Mouse (Mus musculus) frontal cortex, adult 2 months (tissue): ENCODE results near the gene Fam19a3. TPM values are rescaled to one million over a fixed set of nuclear protein-coding genes. Genes with fewer than 3 reads are reported as not detected.
A peak's percentile ranks its signal among the peaks of the same experiment; 100 is the strongest.

Source experiments
- DNase-seq, 2 experiments: peaks; one replicate each; pipeline ENCODE4 v3.0.0; 2022; ENCODE audit warnings: low spot score in 1 of 2; ENCODE audit errors: extremely low spot score in 1 of 2
- polyA plus RNA-seq: library from polyadenylated mRNA; depleted of rRNA; stranded (reverse); fragments of >200 nt; gene quantifications from 2 replicates; pipeline ENCODE4 v1.2.3, GENCODE M21; 2012

Gene Fam19a3
- polyA plus RNA-seq, 1 experiment = 3.5 TPM

DNA sequence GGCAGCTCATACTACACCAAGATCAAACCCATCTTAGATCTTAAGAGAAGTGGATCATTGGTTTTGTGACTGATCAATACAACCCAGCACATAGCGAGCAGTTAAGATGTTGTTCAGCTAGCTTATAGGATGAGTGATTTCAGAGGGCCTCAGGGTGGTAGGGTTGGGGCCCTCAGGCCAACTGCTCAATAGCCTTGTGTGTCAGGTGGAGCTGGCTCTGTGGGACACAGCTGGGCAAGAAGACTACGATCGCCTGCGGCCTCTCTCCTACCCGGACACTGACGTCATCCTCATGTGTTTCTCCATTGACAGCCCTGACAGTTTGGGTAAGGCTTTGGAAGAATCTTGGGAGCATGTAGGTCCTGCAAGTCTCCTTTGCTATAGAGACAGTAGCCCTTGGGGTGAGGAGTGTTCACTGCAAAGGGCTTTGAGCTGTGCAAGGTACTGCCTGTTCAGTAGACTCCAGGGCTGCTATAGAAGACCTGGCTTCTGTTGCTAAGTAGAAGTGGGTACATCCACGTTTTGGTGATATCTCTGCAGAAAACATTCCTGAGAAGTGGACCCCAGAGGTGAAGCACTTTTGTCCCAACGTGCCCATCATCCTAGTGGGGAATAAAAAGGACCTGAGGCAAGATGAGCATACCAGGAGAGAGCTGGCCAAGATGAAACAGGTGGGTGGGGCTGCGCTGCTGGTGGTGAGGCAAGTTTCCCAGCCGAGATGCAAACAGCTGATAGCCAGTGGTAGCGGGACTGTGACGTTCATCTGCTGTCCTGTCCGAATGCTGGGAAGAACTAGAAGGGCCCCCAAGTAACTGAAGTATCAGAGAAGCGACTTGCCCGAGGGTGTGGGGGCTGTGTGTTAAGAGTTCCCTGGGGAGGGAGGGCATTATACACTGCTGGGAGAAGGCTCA lies 11.0 kb upstream of the Fam19a3 start:
- DNase-seq = no peak

DNA sequence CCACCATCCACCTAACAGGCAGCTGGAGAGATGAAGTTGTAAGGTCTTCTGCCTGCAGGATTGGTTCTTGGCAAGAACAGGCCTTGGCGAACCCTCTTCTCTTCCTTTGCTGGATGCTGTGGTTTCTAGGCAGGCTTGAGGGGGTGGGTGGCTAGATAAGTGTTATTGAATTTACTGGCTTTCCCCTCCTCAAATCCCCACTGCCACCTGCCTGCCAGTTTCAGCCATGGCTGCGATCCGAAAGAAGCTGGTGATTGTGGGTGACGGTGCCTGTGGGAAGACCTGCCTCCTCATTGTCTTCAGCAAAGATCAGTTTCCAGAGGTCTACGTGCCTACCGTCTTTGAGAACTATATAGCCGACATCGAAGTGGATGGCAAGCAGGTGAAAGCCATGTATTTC lies 10.0 kb upstream of the Fam19a3 start:
- peak in 1 of 2 experiments; percentile 57 for DNase-seq

DNA sequence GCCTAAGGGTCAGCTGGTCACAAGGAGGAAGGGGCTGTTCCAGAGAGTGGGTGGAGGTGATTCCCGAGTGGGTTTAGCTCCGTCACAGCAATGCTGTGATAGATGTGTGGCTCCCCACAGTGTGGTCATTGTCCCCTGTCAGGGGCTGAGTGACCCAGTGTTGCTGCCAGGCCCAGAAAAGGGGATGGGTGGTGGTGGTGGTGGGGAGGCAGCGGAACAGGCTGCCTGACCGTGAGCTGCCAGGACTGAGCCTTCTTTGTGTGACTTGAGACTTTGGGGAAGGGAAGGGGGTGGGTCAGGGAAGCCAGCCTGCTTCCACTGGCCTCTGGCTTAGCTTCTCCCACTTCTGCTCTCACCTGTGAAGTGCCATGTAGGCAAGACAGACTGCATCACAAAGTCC lies 9.4 kb upstream of the Fam19a3 start:
- DNase-seq = no peak

GRCm38 (mm10) chr3:104790401-104790937 lies 8.8 kb upstream of the Fam19a3 start:
- DNase-seq = peak in 1 of 2 experiments; percentile 77

- DNase-seq = no peak
Observed at GRCm38 (mm10) chr3:104789822-104790221, 8.2 kb upstream of the Fam19a3 start.

DNA sequence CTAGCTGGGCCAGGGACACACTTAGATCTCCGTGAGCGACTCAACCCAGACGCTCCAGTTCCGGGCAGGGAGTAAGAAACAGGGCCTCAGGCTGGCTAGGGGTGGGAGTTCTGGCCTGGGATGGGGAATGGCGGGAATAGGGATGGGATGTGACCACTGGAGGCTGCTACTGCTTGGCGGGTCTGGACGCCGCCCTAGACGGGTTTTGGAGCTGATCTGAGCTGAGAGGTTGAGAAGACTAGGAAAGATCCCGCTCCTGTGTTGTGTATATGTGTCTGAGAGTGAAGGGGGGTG lies 7.6 kb upstream of the Fam19a3 start:
- no peak for DNase-seq

GRCm38 (mm10) chr3:104788561-104789311 lies 7.1 kb upstream of the Fam19a3 start:
- DNase-seq = peak in 1 of 2 experiments; percentile 59

DNA sequence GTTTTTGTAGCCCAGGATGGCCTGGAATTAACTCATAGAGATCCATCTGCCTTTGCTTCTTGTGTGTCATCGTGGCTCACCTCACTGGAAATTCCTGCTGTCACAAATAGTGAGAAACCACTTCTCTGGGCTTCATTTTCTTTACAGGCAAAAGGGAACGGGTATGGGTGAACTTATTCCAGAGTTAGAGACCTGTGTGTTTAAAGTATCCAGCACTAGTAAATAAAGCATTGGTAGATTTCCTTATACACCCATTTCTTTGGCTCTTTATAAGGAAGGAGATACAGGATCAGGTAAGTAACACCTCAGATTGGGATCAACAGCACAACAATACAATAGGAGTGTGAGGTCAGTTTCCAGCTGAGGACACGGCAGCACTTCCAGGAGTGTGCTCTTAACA lies 6.4 kb upstream of the Fam19a3 start, which contains the start of gene Rhoc:
Rhoc (plus strand) TSS at position 301 of the 400 bp plus-strand sequence.
- no peak for DNase-seq

- no peak for DNase-seq
Observed at GRCm38 (mm10) chr3:104785284-104785683, 3.6 kb upstream of the Fam19a3 start.

GRCm38 (mm10) chr3:104783971-104784500 lies 2.4 kb upstream of the Fam19a3 start:
- DNase-seq = no peak

DNA sequence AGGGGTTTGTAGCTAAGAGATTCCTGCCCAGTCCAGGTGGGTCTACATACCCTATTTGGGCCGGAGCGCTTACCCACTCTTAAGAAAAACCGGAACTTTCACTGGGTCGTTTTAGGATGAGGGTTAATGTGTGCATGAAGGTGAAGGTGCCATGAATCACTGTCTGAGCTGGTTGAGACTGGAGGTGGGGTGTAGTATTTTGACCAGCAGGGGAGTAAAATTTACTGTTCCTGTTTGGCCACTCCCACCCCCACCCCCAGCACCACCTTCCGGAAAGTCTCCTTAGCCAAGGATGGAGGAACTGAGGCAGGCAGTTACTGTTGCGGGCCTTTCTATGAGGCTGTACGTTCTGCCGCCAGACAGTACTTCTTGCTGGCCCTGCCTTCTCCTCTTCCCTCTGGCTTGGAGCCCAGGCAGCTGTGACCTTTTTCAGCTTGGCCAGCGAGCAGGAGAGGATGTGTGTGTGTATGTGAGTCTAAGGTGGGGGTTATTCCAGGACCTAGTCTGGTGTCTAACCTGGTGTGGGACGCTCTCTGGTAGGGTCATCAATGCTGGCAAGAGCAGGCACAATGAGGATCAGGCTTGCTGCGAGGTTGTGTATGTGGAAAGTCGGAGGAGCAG lies 531 bp upstream of the Fam19a3 start:
- DNase-seq = no peak

DNA sequence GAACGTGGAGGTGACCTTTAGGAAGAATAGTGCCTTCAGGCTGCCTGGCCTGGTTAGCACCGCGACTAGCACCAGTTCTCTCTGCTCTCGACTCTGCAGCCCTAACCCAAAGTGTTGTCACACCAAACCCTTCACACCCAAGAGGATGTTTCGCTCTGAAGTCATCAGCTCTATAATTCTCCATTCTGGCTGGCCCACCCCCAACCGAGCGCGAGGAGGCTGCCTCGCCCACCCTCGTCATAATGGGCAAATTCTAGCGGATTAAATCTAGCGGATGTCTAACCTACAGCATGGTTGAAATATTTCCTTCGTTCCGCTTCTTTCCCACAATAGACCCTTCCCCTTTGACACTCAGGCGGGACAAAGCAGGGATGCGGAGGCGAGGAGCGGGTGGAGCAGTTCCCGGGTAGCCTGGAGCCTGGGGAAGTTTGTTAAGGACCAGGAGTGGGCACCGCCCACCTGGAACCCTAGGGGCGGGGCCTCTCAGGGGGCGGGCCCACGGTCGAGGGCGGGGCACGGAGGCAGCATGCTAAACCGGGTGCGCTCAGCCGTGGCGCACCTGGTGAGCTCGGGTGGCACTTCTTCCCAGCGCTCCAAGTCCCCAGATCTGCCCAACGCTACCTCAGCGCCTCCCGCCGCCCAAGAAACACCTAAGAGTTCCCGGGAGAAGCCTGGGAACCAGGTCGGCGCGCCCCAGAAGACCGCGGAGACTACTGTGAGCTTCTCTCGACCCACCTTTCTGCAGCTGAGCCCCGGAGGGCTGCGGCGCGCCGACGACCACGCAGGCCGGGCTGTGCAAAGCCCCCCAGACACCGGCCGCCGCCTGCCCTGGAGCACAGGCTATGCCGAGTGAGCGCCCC lies 849 bp downstream of the Fam19a3 start, which contains the start of gene Ppm1j:
Ppm1j (plus strand) TSS at position 496 of the 860 bp plus-strand sequence.
- DNase-seq = no peak

GRCm38 (mm10) chr3:104779949-104780348 lies 1.7 kb downstream of the Fam19a3 start:
- peak in 1 of 2 experiments; percentile 63 for DNase-seq

DNA sequence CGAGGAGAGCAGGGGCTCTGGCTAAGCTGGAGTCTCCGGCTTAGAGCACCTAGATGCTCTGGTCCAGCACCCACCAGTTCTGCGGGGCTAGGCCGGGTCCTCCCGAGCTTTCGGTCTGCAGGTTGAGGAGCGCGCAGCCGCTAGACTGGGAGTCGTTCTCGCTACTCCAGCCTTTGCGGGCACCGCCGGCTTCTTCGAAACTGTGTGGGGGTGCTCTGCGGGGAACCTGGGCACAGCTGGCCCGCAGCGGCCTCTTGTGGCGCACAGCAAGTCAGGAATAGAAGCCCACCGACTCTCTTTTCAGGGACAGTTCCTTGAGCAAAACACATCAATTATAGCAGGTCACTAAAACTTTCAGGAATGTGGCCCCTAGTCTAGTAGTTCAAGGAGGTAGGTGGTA lies 4.3 kb downstream of the Fam19a3 start:
- no peak for DNase-seq

DNA sequence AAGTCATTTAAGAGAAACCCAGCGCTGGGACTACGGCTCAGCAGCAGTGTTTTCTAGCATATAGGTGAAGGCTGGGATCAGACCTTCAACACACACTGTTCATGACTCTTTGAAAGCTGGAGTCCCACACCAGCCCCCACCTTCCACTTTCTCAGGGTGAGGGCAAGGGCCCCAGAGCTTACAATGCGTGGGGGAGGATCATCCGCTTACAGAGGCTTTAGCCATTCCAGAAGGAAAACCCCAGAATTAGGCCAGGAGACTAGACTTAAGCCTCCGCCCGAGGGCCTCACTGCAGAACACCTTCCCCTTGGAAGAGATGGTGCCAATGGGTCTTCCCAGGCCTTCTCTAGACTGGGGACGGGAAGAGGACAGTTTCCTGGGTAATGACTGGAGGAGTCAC lies 8.3 kb downstream of the Fam19a3 start:
- DNase-seq = no peak

DNA sequence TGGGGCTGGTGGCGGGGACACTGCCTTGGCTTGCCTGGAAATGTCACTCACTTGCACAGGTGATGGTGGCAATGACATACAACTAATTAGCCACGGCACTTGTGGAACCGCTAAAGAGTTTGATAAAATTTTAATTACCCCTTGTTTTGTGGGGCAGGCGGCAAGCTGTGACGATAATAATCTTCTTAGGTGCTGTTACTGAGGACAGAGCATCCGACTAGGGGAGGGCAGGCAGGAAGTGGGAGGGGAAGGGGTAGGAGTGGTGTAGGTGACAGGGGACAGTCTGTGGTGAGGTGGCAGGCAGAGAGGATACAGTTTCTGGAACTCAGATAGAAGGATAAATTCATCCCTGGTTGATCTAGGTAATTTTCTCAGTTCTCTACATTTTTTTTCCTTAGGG lies 10.2 kb downstream of the Fam19a3 start:
- DNase-seq = no peak

- no peak for DNase-seq
Observed at GRCm38 (mm10) chr3:104770918-104771317, 10.7 kb downstream of the Fam19a3 start.

- no peak for DNase-seq
Observed at GRCm38 (mm10) chr3:104770035-104770434, 11.6 kb downstream of the Fam19a3 start.

- DNase-seq = no peak
Observed at GRCm38 (mm10) chr3:104769135-104769534, 12.5 kb downstream of the Fam19a3 start.

- no peak for DNase-seq
Observed at GRCm38 (mm10) chr3:104767716-104768115, 13.9 kb downstream of the Fam19a3 start.
